Mouse (Mus musculus) heart, postnatal 0 days (tissue): ENCODE measurements around the gene Rac1. TPM values are rescaled to one million over a fixed set of nuclear protein-coding genes. Genes with fewer than 3 reads are reported as not detected.

Experiments used
- ATAC-seq: fragments of 200-750 bp; cut with Nextera tagmentation; 2 replicates; pipeline ENCODE4 v1.8.0; 2017; ENCODE audit warnings: low read depth, moderate number of reproducible peaks, moderate library complexity; ENCODE audit not compliant: insufficient read depth
- DNase-seq: peaks from one replicate; pipeline ENCODE4 v3.0.0-alpha.2; 2016; ENCODE audit warnings: low spot score
- H3K27ac ChIP-seq: fragments of 300-500 bp; sonication (generic); 2 replicates; pipeline ENCODE4 v1.5.1; 2014; ENCODE audit warnings: low read depth, mild to moderate bottlenecking
- H3K27me3 ChIP-seq: fragments of 300-500 bp; sonication (generic); 2 replicates; pipeline ENCODE4 v1.6.1; 2014; ENCODE audit warnings: low read length, mixed read lengths; ENCODE audit not compliant: control insufficient read depth, insufficient read depth
- H3K36me3 ChIP-seq: fragments of 300-500 bp; sonication (generic); replicated peaks from 2 replicates; pipeline ENCODE4 v1.6.1; 2014; ENCODE audit warnings: low read length, mixed read lengths; ENCODE audit not compliant: control insufficient read depth, insufficient read depth
- H3K4me1 ChIP-seq: fragments of 300-500 bp; sonication (generic); 2 replicates; pipeline ENCODE4 v1.6.1; 2014; ENCODE audit warnings: antibody characterized with exemption; ENCODE audit not compliant: control insufficient read depth, insufficient read depth
- H3K4me2 ChIP-seq: fragments of 300-500 bp; sonication (generic); 2 replicates; pipeline ENCODE4 v1.6.1; 2014; ENCODE audit warnings: low read depth, mild to moderate bottlenecking, low read length, moderate library complexity
- H3K4me3 ChIP-seq: fragments of 300-500 bp; sonication (generic); 2 replicates; pipeline ENCODE4 v1.5.1; 2014; ENCODE audit warnings: low read depth, low read length
- H3K9ac ChIP-seq: fragments of 300-500 bp; sonication (generic); replicated peaks from 2 replicates; pipeline ENCODE4 v1.6.1; 2014; ENCODE audit warnings: low read depth, low read length, mixed read lengths
- H3K9me3 ChIP-seq: fragments of 300-500 bp; sonication (generic); replicated peaks from 2 replicates; pipeline ENCODE4 v1.6.1; 2016; ENCODE audit warnings: low read length; ENCODE audit not compliant: control insufficient read depth
- CTCF ChIP-seq: IDR thresholded peaks from 2 replicates; pipeline ENCODE4 v1.5.1; 2016; ENCODE audit warnings: antibody characterized with exemption, control low read depth, low read depth
- EP300 ChIP-seq: IDR thresholded peaks from 2 replicates; pipeline ENCODE4 v1.6.1; 2016; ENCODE audit warnings: antibody characterized with exemption, low read depth
- WGBS: fragments of 180-500 bp; shearing (Covaris S2); extraction: QIAGEN DNeasy Blood & Tissue Kit; methylation state at CpG from one replicate; pipeline ENCODE4 v1.1.7; 2014; 5-methylcytosine and 5-hydroxymethylcytosine counted together
- polyA plus RNA-seq: library from polyadenylated mRNA; unstranded; fragments of >200 nt; fragmentation: Nextera tagmentation; extraction: Ambion mirVana; gene quantifications from 2 replicates; pipeline ENCODE4 v1.2.1, GENCODE M21; 2015
- total RNA-seq: library from RNA; depleted of rRNA; stranded (reverse); fragments of >200 nt; gene quantifications from 2 replicates; pipeline ENCODE4 v1.2.3, GENCODE M21; 2014; ENCODE audit warnings: low replicate concordance

Rac1 gene
- total and polyA plus RNA-seq, 2 experiments from 2014 or later, result 135 to 241 TPM

GRCm38 (mm10) chr5:143517005-143517404 is 10.8 kb downstream of the Rac1 start:
- no peak overlapping the region for H3K4me2 ChIP-seq
- no peak for ATAC-seq
- 81% methylated on average over 11 of the region's 11 CpGs for WGBS
- H3K27ac ChIP-seq, result peak overlapping the region; percentile 57; the same call in 1 of the 2 replicates
- peaks cover 50% of the 10 kb centered on the region for H3K36me3 ChIP-seq
- peaks cover 54% of the 10 kb centered on the region for H3K4me1 ChIP-seq
- no peaks in the 10 kb centered on the region for H3K27me3 ChIP-seq
- no peak for DNase-seq
- H3K4me3 ChIP-seq, result no peak overlapping the region
- TF ChIP-seq CTCF, result no peak
- no peak for TF ChIP-seq EP300
- no peaks in the 10 kb centered on the region for H3K9me3 ChIP-seq
- no peak overlapping the region for H3K9ac ChIP-seq

- Histone ChIP-seq H3K27me3 (no peaks in the 10 kb centered on the region), H3K4me2 (no peak overlapping the region), H3K4me3 (no peak overlapping the region), H3K36me3 (peaks cover 50% of the 10 kb centered on the region), H3K4me1 (peaks cover 53% of the 10 kb centered on the region), H3K9me3 (no peaks in the 10 kb centered on the region), H3K9ac (no peak overlapping the region), H3K27ac (no peak overlapping the region)
- 88% methylated on average over 5 of the region's 5 CpGs for WGBS
- TF ChIP-seq EP300, result no peak
- TF ChIP-seq CTCF, result no peak
- DNase-seq (no peak), ATAC-seq (no peak)
These were observed 13.0 kb downstream of the Rac1 start for GRCm38 (mm10) chr5:143514878-143515277.

- no peak for TF ChIP-seq CTCF
- TF ChIP-seq EP300, result no peak
- WGBS, result 62% methylated on average over 4 of the region's 4 CpGs
- H3K4me1 ChIP-seq, result peaks cover 42% of the 10 kb centered on the region
- H3K4me2 ChIP-seq, result no peak overlapping the region
- H3K36me3 ChIP-seq, result peaks cover 55% of the 10 kb centered on the region
- ATAC-seq (no peak), DNase-seq (no peak)
- no peak overlapping the region; the same call in 1 of the 2 replicates for H3K27ac ChIP-seq
- H3K27me3 ChIP-seq, result no peaks in the 10 kb centered on the region
- no peak overlapping the region for H3K9ac ChIP-seq
- no peak overlapping the region for H3K4me3 ChIP-seq
- H3K9me3 ChIP-seq, result no peaks in the 10 kb centered on the region
These were observed 15.5 kb downstream of the Rac1 start for GRCm38 (mm10) chr5:143512305-143512704.

GRCm38 (mm10) chr5:143511577-143511976 is 16.3 kb downstream of the Rac1 start:
- H3K4me3 ChIP-seq, result no peak overlapping the region
- H3K9ac ChIP-seq, result no peak overlapping the region
- no peak for DNase-seq
- H3K4me2 ChIP-seq, result no peak overlapping the region
- H3K27ac ChIP-seq, result no peak overlapping the region; the same call in 1 of the 2 replicates
- peaks cover 57% of the 10 kb centered on the region for H3K36me3 ChIP-seq
- 50% methylated on average over 4 of the region's 4 CpGs for WGBS
- H3K9me3 ChIP-seq, result no peaks in the 10 kb centered on the region
- no peaks in the 10 kb centered on the region for H3K27me3 ChIP-seq
- TF ChIP-seq CTCF (no peak), EP300 (no peak)
- no peak for ATAC-seq
- H3K4me1 ChIP-seq, result peaks cover 34% of the 10 kb centered on the region

GRCm38 (mm10) chr5:143509737-143510136 is 18.1 kb downstream of the Rac1 start:
- Histone ChIP-seq H3K4me2 (peak overlapping the region; percentile 33), H3K4me3 (no peak overlapping the region), H3K9ac (no peak overlapping the region), H3K9me3 (no peaks in the 10 kb centered on the region), H3K4me1 (peaks cover 32% of the 10 kb centered on the region), H3K36me3 (peaks cover 55% of the 10 kb centered on the region), H3K27ac (peak overlapping the region; percentile 63), H3K27me3 (no peaks in the 10 kb centered on the region)
- TF ChIP-seq EP300 (no peak), CTCF (no peak)
- DNase-seq (peak; percentile 88), ATAC-seq (peak; percentile 79)
- WGBS, result 7% methylated on average over 11 of the region's 11 CpGs

GRCm38 (mm10) chr5:143509294-143509693 is 18.5 kb downstream of the Rac1 start:
- ATAC-seq, result no peak
- TF ChIP-seq CTCF (no peak), EP300 (no peak)

More at GRCm38 (mm10) chr5:143509294-143509693, 18.5 kb downstream of the Rac1 start:
- peaks cover 32% of the 10 kb centered on the region for H3K4me1 ChIP-seq
- no peak for DNase-seq
- H3K9me3 ChIP-seq, result no peaks in the 10 kb centered on the region
- 20% methylated on average over 9 of the region's 9 CpGs for WGBS
- peaks cover 55% of the 10 kb centered on the region for H3K36me3 ChIP-seq
- peak overlapping the region; percentile 63 for H3K27ac ChIP-seq
- H3K27me3 ChIP-seq, result no peaks in the 10 kb centered on the region
- no peak overlapping the region for H3K9ac ChIP-seq
- H3K4me2 ChIP-seq, result no peak overlapping the region; the same call in 1 of the 2 replicates
- H3K4me3 ChIP-seq, result no peak overlapping the region
